ENCODE assay signal across 8 mouse cellular contexts in the genomic region with DNA sequence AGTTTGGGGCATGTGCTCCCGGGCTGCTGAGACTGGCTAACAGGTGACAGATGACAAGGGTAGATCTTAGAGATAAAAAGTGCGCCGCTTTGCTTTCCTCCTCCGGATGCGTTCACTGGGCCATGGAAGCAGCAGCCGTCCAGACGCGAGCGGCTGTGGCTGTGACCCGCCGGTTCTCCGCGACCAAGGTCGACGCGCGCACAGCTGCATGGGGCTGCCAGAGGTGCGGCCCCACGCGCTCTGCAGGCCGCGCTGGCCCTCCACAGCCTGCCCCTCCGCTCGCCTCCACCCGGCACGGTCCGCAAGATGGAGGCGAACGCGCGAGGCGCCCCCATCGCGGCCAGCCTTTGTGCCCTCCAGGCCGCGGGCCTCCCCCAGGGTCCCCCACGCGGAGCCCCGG. TPM values are rescaled to one million over a fixed set of nuclear protein-coding genes. Genes with fewer than 3 reads are reported as not detected.
DNase-seq lines count a peak whose midpoint lies in the region; ATAC-seq and TF ChIP-seq lines count a peak whose summit lies in the region.

No protein-coding gene starts in this region.

- peaks cover 16% of the 10 kb centered on the region for H3K36me3 ChIP-seq in heart, postnatal 0 days (replicated peaks; ENCODE audit: control insufficient read depth, insufficient read depth, low read length)
- H3K36me3 ChIP-seq in ES-Bruce4 (ENCODE audit: control insufficient read depth, insufficient read depth, low read length, poor library complexity, severe bottlenecking) = no peaks in the 10 kb centered on the region
- H3K36me3 ChIP-seq in embryonic facial prominence, embryonic 11.5 days (replicated peaks; ENCODE audit: control insufficient read depth, insufficient read depth, low read depth, low read length) = no peaks in the 10 kb centered on the region
- H3K36me3 ChIP-seq in midbrain, embryonic 11.5 days (ENCODE audit: control insufficient read depth, insufficient read depth, low read length) = no peaks in the 10 kb centered on the region; the same call in 1 of the 2 replicates

- WGBS in heart, postnatal 0 days = 0% methylated on average over 34 of the region's 39 CpGs
- under 1% methylated on average over 37 of the region's 39 CpGs for WGBS in embryonic facial prominence, embryonic 11.5 days
- WGBS in midbrain, embryonic 11.5 days = under 1% methylated on average over 39 of the region's 39 CpGs

- TF ChIP-seq POLR2A in ES-Bruce4 (IDR thresholded peaks at IDR 0.05; ENCODE audit: insufficient read depth, low read length) = no peak

- no peak for TF ChIP-seq EP300 in heart, postnatal 0 days (IDR thresholded peaks at IDR 0.05; ENCODE audit: low read depth)
- no peak for TF ChIP-seq EP300 in ES-Bruce4 (IDR thresholded peaks at IDR 0.05; ENCODE audit: insufficient read depth, low read depth, low read length)

- peak overlapping the region; percentile 85 for H3K27ac ChIP-seq in heart, postnatal 0 days (ENCODE audit: low read depth)
- H3K27ac ChIP-seq in ES-Bruce4 (ENCODE audit: insufficient read depth, low read length) = no peak overlapping the region
- H3K27ac ChIP-seq in embryonic facial prominence, embryonic 11.5 days (replicated peaks; ENCODE audit: low read depth, low read length) = peak overlapping the region; percentile 88
- H3K27ac ChIP-seq in midbrain, embryonic 11.5 days (ENCODE audit: low read depth, low read length) = peak overlapping the region; percentile 68; the same call in 1 of the 2 replicates

- H3K27me3 ChIP-seq in heart, postnatal 0 days (ENCODE audit: control insufficient read depth, insufficient read depth, low read length) = no peaks in the 10 kb centered on the region
- H3K27me3 ChIP-seq in ES-Bruce4 (ENCODE audit: control insufficient read depth, insufficient read depth, low read length, poor library complexity, severe bottlenecking) = no peaks in the 10 kb centered on the region
- no peaks in the 10 kb centered on the region for H3K27me3 ChIP-seq in embryonic facial prominence, embryonic 11.5 days (ENCODE audit: control insufficient read depth, insufficient read depth, low read length)
- H3K27me3 ChIP-seq in midbrain, embryonic 11.5 days (ENCODE audit: control insufficient read depth, insufficient read depth, low read length) = no peaks in the 10 kb centered on the region

- no peak for DNase-seq in heart, postnatal 0 days (ENCODE audit: low spot score)
- no peak for DNase-seq in heart, adult 18-20 months
- peak; percentile 62 for DNase-seq in embryonic facial prominence, embryonic 11.5 days (ENCODE audit: low spot score)
- DNase-seq in kidney, postnatal 10 days = peak; percentile 68
- DNase-seq in midbrain, embryonic 11.5 days (ENCODE audit: low spot score, missing footprints) = peak; percentile 96
- no peak for DNase-seq in frontal cortex, postnatal 25 days (ENCODE audit: low spot score in 2 of 2)
- DNase-seq in layer of hippocampus, postnatal 14 days (ENCODE audit: low spot score in 2 of 2) = no peak

- ATAC-seq in heart, postnatal 0 days (ENCODE audit: insufficient read depth, low read depth) = peak; percentile 71
- peak; percentile 74 for ATAC-seq in embryonic facial prominence, embryonic 11.5 days (replicated peaks; ENCODE audit: insufficient number of reproducible peaks, low FRiP score, low TSS enrichment, low read depth)
- ATAC-seq in midbrain, embryonic 11.5 days (ENCODE audit: low FRiP score) = peak; percentile 78

- peak overlapping the region; percentile 77 for H3K4me3 ChIP-seq in heart, postnatal 0 days (ENCODE audit: low read depth, low read length)
- H3K4me3 ChIP-seq in ES-Bruce4 (ENCODE audit: low read depth, low read length) = peak overlapping the region; percentile 86
- H3K4me3 ChIP-seq in embryonic facial prominence, embryonic 11.5 days (ENCODE audit: low read depth, low read length) = peak overlapping the region; percentile 92
- H3K4me3 ChIP-seq in midbrain, embryonic 11.5 days (ENCODE audit: low read depth, low read length) = peak overlapping the region; percentile 87

- TF ChIP-seq CTCF in heart, postnatal 0 days (IDR thresholded peaks at IDR 0.05; ENCODE audit: low read depth) = no peak
- no peak for TF ChIP-seq CTCF in ES-Bruce4 (IDR thresholded peaks at IDR 0.05; ENCODE audit: low read depth, low read length)

- H3K9ac ChIP-seq in heart, postnatal 0 days (replicated peaks; ENCODE audit: low read depth, low read length) = peak overlapping the region; percentile 82
- peak overlapping the region; percentile 92 for H3K9ac ChIP-seq in ES-Bruce4 (ENCODE audit: low read depth, poor library complexity, severe bottlenecking)
- peak overlapping the region; percentile 97 for H3K9ac ChIP-seq in embryonic facial prominence, embryonic 11.5 days (replicated peaks; ENCODE audit: low read length)
- H3K9ac ChIP-seq in midbrain, embryonic 11.5 days (ENCODE audit: low read length) = peak overlapping the region; percentile 97

- H3K4me1 ChIP-seq in heart, postnatal 0 days (ENCODE audit: control insufficient read depth, insufficient read depth) = peaks cover 33% of the 10 kb centered on the region
- H3K4me1 ChIP-seq in ES-Bruce4 (ENCODE audit: control insufficient read depth, insufficient read depth, low read length) = peaks cover 7% of the 10 kb centered on the region
- 0 out of 2 replicates have a peak, but pooled peaks cover 2% of the 10 kb centered on the region for H3K4me1 ChIP-seq in embryonic facial prominence, embryonic 11.5 days (ENCODE audit: control insufficient read depth, insufficient read depth, low read length)
- peaks cover 23% of the 10 kb centered on the region for H3K4me1 ChIP-seq in midbrain, embryonic 11.5 days (ENCODE audit: control insufficient read depth, insufficient read depth, low read length)

- no peaks in the 10 kb centered on the region for H3K9me3 ChIP-seq in heart, postnatal 0 days (replicated peaks; ENCODE audit: control insufficient read depth, low read length)
- no peaks in the 10 kb centered on the region for H3K9me3 ChIP-seq in ES-Bruce4 (replicated peaks; ENCODE audit: control insufficient read depth, insufficient read depth, low read length, poor library complexity, severe bottlenecking)
- H3K9me3 ChIP-seq in embryonic facial prominence, embryonic 11.5 days (replicated peaks; ENCODE audit: control insufficient read depth, low read length) = no peaks in the 10 kb centered on the region
- H3K9me3 ChIP-seq in midbrain, embryonic 11.5 days (ENCODE audit: control insufficient read depth, low read length) = no peaks in the 10 kb centered on the region

- H3K4me2 ChIP-seq in heart, postnatal 0 days (ENCODE audit: low read depth, low read length) = peak overlapping the region; percentile 93
- H3K4me2 ChIP-seq in embryonic facial prominence, embryonic 11.5 days (ENCODE audit: low read depth, low read length) = peak overlapping the region; percentile 69
- peak overlapping the region; percentile 62 for H3K4me2 ChIP-seq in midbrain, embryonic 11.5 days

RNA-seq across cellular contexts. Expression of a gene that starts 0.4 kb away (rescaled TPM):
- 53.8 and 56.2 TPM in 2 replicates for total RNA-seq in heart, postnatal 0 days (2014; rRNA removed; ENCODE audit: low replicate concordance)
- 20.3 and 21.0 TPM in 2 replicates for polyA plus RNA-seq in heart, postnatal 0 days (2015; fragmentation: Nextera tagmentation; extraction: Ambion mirVana)
- 10 to 100 TPM; 38.5 to 43.5 TPM for total RNA-seq in heart, adult 18-20 months (2021)
- polyA plus RNA-seq in ES-Bruce4 (2011; ENCODE audit: insufficient read depth, insufficient read length, low read depth, missing spikeins) = 38.0 and 40.4 TPM in 2 replicates
- 34.7 and 38.5 TPM in 2 replicates for polyA plus RNA-seq in embryonic facial prominence, embryonic 11.5 days (2014; fragmentation: Nextera tagmentation; extraction: Ambion mirVana)
- 29.4 TPM in 2 replicates for polyA plus RNA-seq in midbrain, embryonic 11.5 days (2014; fragmentation: Nextera tagmentation; extraction: Ambion mirVana)
- total RNA-seq in layer of hippocampus, postnatal 14 days (2021) = 10 to 100 TPM; 32.4 to 34.8 TPM

RNA-seq across cellular contexts. Expression of a gene that starts 47.6 kb away (rescaled TPM):
- total RNA-seq in heart, postnatal 0 days (2014; rRNA removed; ENCODE audit: low replicate concordance) = 55.8 and 73.9 TPM in 2 replicates
- 219 and 226 TPM in 2 replicates for polyA plus RNA-seq in heart, postnatal 0 days (2015; fragmentation: Nextera tagmentation; extraction: Ambion mirVana)
- total RNA-seq in heart, adult 18-20 months (2021) = 100 to 1,000 TPM; 125 to 136 TPM
- polyA plus RNA-seq in ES-Bruce4 (2011; ENCODE audit: insufficient read depth, insufficient read length, low read depth, missing spikeins) = 396 and 407 TPM in 2 replicates
- 223 and 251 TPM in 2 replicates for polyA plus RNA-seq in embryonic facial prominence, embryonic 11.5 days (2014; fragmentation: Nextera tagmentation; extraction: Ambion mirVana)
- polyA plus RNA-seq in midbrain, embryonic 11.5 days (2014; fragmentation: Nextera tagmentation; extraction: Ambion mirVana) = 248 and 272 TPM in 2 replicates
- total RNA-seq in layer of hippocampus, postnatal 14 days (2021) = 100 to 1,000 TPM; 171 to 173 TPM

Comparison
In these comparisons a context has a peak if more than half of its experiments do, and no peak if none do; other contexts are left out.
1. DNase-seq: peak in embryonic facial prominence, embryonic 11.5 days (single experiment), kidney, postnatal 10 days (single experiment) and midbrain, embryonic 11.5 days (single experiment); none in heart, postnatal 0 days (single experiment), heart, adult 18-20 months (0 of 2), frontal cortex, postnatal 25 days (0 of 2) and layer of hippocampus, postnatal 14 days (0 of 2).
2. Peak in every context shown above with its lines, with median percentiles within 50 percentile points of each other: ATAC-seq, H3K4me2 ChIP-seq, H3K4me3 ChIP-seq and H3K9ac ChIP-seq.